11 mouse cellular contexts compared by ENCODE assay signal in genomic region chr13:21181996-21182395, GRCm38 (mm10). TPM values are rescaled to one million over a fixed set of nuclear protein-coding genes. Genes with fewer than 3 reads are reported as not detected.
DNase-seq lines count a peak whose midpoint lies in the region; ATAC-seq and TF ChIP-seq lines count a peak whose summit lies in the region.
"Had no signal": no experiment of that assay in that cellular context is flagged by ENCODE, and none has a peak within 500 bp of the region (broad histone marks: within the 10 kb centered on the region; RNA-seq: fewer than 3 reads in every experiment).

No protein-coding gene starts in this region.

- no peak for ATAC-seq in liver, embryonic 16.5 days (ENCODE audit: low read depth)

- H3K4me1 ChIP-seq in heart, embryonic 10.5 days, result peaks cover 21% of the 10 kb centered on the region
- peaks cover 77% of the 10 kb centered on the region for H3K4me1 ChIP-seq in E14TG2a.4 (replicated peaks; ENCODE audit: low read depth, low read length)
- H3K4me1 ChIP-seq in hindbrain, embryonic 10.5 days (replicated peaks), result peaks cover 34% of the 10 kb centered on the region
- H3K4me1 ChIP-seq in liver, embryonic 16.5 days (ENCODE audit: control insufficient read depth, low read depth, low read length), result peaks cover 28% of the 10 kb centered on the region

- no peak overlapping the region for H3K27ac ChIP-seq in heart, embryonic 10.5 days
- no peak overlapping the region for H3K27ac ChIP-seq in hindbrain, embryonic 10.5 days
- no peak overlapping the region for H3K27ac ChIP-seq in liver, embryonic 16.5 days (ENCODE audit: low read length)

- H3K27me3 ChIP-seq in heart, embryonic 10.5 days (ENCODE audit: insufficient read depth, poor library complexity, severe bottlenecking), result no peaks in the 10 kb centered on the region
- no peaks in the 10 kb centered on the region for H3K27me3 ChIP-seq in E14TG2a.4 (ENCODE audit: insufficient read depth, low read length)
- H3K27me3 ChIP-seq in hindbrain, embryonic 10.5 days (ENCODE audit: insufficient read depth, poor library complexity, severe bottlenecking), result no peaks in the 10 kb centered on the region
- H3K27me3 ChIP-seq in liver, embryonic 16.5 days (ENCODE audit: control insufficient read depth, insufficient read depth, low read depth, low read length), result no peaks in the 10 kb centered on the region

- no peaks in the 10 kb centered on the region for H3K9me3 ChIP-seq in heart, embryonic 10.5 days
- H3K9me3 ChIP-seq in E14TG2a.4 (ENCODE audit: low read length), result no peaks in the 10 kb centered on the region
- H3K9me3 ChIP-seq in hindbrain, embryonic 10.5 days, result no peaks in the 10 kb centered on the region
- H3K9me3 ChIP-seq in liver, embryonic 16.5 days (replicated peaks; ENCODE audit: control insufficient read depth, low read length), result no peaks in the 10 kb centered on the region

- intact Hi-C loops in left cerebral cortex, postnatal 14 days (cut with DNase I), result no loop called here

- peak overlapping the region; percentile 99 for H3K4me3 ChIP-seq in heart, embryonic 10.5 days
- peak overlapping the region; percentile 98 for H3K4me3 ChIP-seq in E14TG2a.4 (replicated peaks; ENCODE audit: low read length)
- peak overlapping the region; percentile 99 for H3K4me3 ChIP-seq in hindbrain, embryonic 10.5 days
- peak overlapping the region; percentile 85 for H3K4me3 ChIP-seq in liver, embryonic 16.5 days (ENCODE audit: low read depth, low read length)

- peak overlapping the region; percentile 15 for H3K9ac ChIP-seq in liver, embryonic 16.5 days (ENCODE audit: low read depth, low read length)

- peak overlapping the region; percentile 93 for H3K4me2 ChIP-seq in liver, embryonic 16.5 days (ENCODE audit: low read depth, low read length)

- H3K36me3 ChIP-seq in heart, embryonic 10.5 days, result peaks cover 53% of the 10 kb centered on the region
- H3K36me3 ChIP-seq in E14TG2a.4 (ENCODE audit: insufficient read depth, low read length), result peaks cover 61% of the 10 kb centered on the region
- peaks cover 54% of the 10 kb centered on the region for H3K36me3 ChIP-seq in hindbrain, embryonic 10.5 days
- H3K36me3 ChIP-seq in liver, embryonic 16.5 days (ENCODE audit: control insufficient read depth, insufficient read depth), result peaks cover 30% of the 10 kb centered on the region

- no peak for TF ChIP-seq CTCF in E14TG2a.4 (conservative IDR thresholded peaks at IDR 0.05; ENCODE audit: low read length)

- WGBS in heart, embryonic 10.5 days, result 69% methylated on average over 7 of the region's 7 CpGs
- 83% methylated on average over 7 of the region's 7 CpGs for WGBS in hindbrain, embryonic 10.5 days
- 78% methylated on average over 7 of the region's 7 CpGs for WGBS in liver, embryonic 16.5 days (ENCODE audit: insufficient replicate concordance)

- DNase-seq in heart, embryonic 10.5 days (ENCODE audit: low spot score), result no peak
- DNase-seq in heart, adult 8-10 months (ENCODE audit: low spot score), result no peak
- no peak for DNase-seq in hindbrain, embryonic 10.5 days (ENCODE audit: low spot score)
- no peak for DNase-seq in frontal cortex, postnatal 36 days (ENCODE audit: low spot score in 2 of 2)
- no peak for DNase-seq in left cerebral cortex, postnatal 14 days (ENCODE audit: low spot score in 2 of 2)
- DNase-seq in embryo, embryonic 9.5 days (ENCODE audit: extremely low spot score), result no peak
- DNase-seq: adrenal gland, postnatal 36 days; retina, postnatal 1 day had no signal

RNA-seq across cellular contexts. Expression of gene Trim27, which starts 2.8 kb away (rescaled TPM):
- polyA plus RNA-seq in heart, embryonic 10.5 days (2016; fragmentation: Nextera tagmentation; extraction: Ambion mirVana), result 108 and 152 TPM in 2 replicates
- 10 to 100 TPM; 17.7 to 20.3 (median 19.3) TPM for total RNA-seq in heart, adult 8-10 months (2022)
- 157 and 163 TPM in 2 replicates for polyA plus RNA-seq in hindbrain, embryonic 10.5 days (2016; fragmentation: Nextera tagmentation; extraction: Ambion mirVana)
- 41.3 and 42.7 TPM in 2 replicates for polyA plus RNA-seq in liver, embryonic 16.5 days (2015; fragmentation: Nextera tagmentation; extraction: Ambion mirVana)
- 10 to 100 TPM; 35.7 to 42.3 TPM for total RNA-seq in left cerebral cortex, postnatal 14 days (2021)

RNA-seq across cellular contexts. Expression of gene Olfr1368, which starts 36.3 kb away (rescaled TPM):
- polyA plus RNA-seq in heart, embryonic 10.5 days (2016; fragmentation: Nextera tagmentation; extraction: Ambion mirVana), result not detected in 2 replicates
- total RNA-seq in heart, adult 8-10 months (2022), result not detected
- not detected in 2 replicates for polyA plus RNA-seq in hindbrain, embryonic 10.5 days (2016; fragmentation: Nextera tagmentation; extraction: Ambion mirVana)
- not detected in 2 replicates for polyA plus RNA-seq in liver, embryonic 16.5 days (2015; fragmentation: Nextera tagmentation; extraction: Ambion mirVana)
- total RNA-seq in left cerebral cortex, postnatal 14 days (2021), result not detected
- total RNA-seq: adrenal gland, postnatal 36 days; left cerebral cortex, postnatal 10 days had no signal

RNA-seq across cellular contexts. Expression of gene Olfr263, which starts 52.6 kb away (rescaled TPM):
- polyA plus RNA-seq in heart, embryonic 10.5 days (2016; fragmentation: Nextera tagmentation; extraction: Ambion mirVana), result not detected in 2 replicates
- not detected for total RNA-seq in heart, adult 8-10 months (2022)
- not detected in 2 replicates for polyA plus RNA-seq in hindbrain, embryonic 10.5 days (2016; fragmentation: Nextera tagmentation; extraction: Ambion mirVana)
- polyA plus RNA-seq in liver, embryonic 16.5 days (2015; fragmentation: Nextera tagmentation; extraction: Ambion mirVana), result not detected in 2 replicates
- total RNA-seq in left cerebral cortex, postnatal 14 days (2021), result not detected
- total RNA-seq: adrenal gland, postnatal 36 days; left cerebral cortex, postnatal 10 days had no signal
